12 mouse cellular contexts compared by ENCODE assay signal in genomic region chr19:42379798-42380197, GRCm38 (mm10). TPM values are rescaled to one million over a fixed set of nuclear protein-coding genes. Genes with fewer than 3 reads are reported as not detected.
DNase-seq lines count a peak whose midpoint lies in the region.
"Had no signal": no experiment of that assay in that cellular context is flagged by ENCODE, and none has a peak within 500 bp of the region (broad histone marks: within the 10 kb centered on the region; RNA-seq: fewer than 3 reads in every experiment).

No protein-coding gene starts in this region.

- DNase-seq in layer of hippocampus, adult 9-11 months, result peak; percentile 54
- DNase-seq in layer of hippocampus, postnatal 14 days (ENCODE audit: low spot score in 2 of 2), result no peak
- DNase-seq in frontal cortex, postnatal 10 days (ENCODE audit: low spot score in 2 of 2), result peak; percentile 48 to 56
- DNase-seq in left cerebral cortex, postnatal 10 days (ENCODE audit: extremely low spot score in 1 of 2, low spot score in 2 of 2), result peak; percentile 51 to 53
- peak; percentile 50 for DNase-seq in right cerebral cortex, postnatal 14 days
- DNase-seq in lung, postnatal 10 days, result no peak
- DNase-seq in embryo, embryonic 11 days, result no peak
- DNase-seq: adrenal gland, postnatal 36 days; cerebellum, adult 18-20 months; gastrocnemius, postnatal 10 days; liver, embryonic 13.5 days; lung, postnatal 36 days had no signal

- intact Hi-C loops in left cerebral cortex, postnatal 10 days (cut with DNase I), result no loop called here

RNA-seq across cellular contexts. Expression of gene Crtac1, which starts 51.8 kb away (rescaled TPM):
- total RNA-seq in layer of hippocampus, postnatal 14 days (2021), result 10 to 100 TPM; 96.5 to 99.8 TPM
- total RNA-seq in left cerebral cortex, postnatal 10 days (2021), result 10 to 100 TPM; 69.2 to 86.4 TPM

Comparison
In these comparisons a context has a peak if more than half of its experiments do, and no peak if none do; other contexts are left out.
1. DNase-seq: peak in layer of hippocampus, adult 9-11 months (single experiment), frontal cortex, postnatal 10 days (2 of 2), left cerebral cortex, postnatal 10 days (2 of 2) and right cerebral cortex, postnatal 14 days (single experiment); none in layer of hippocampus, postnatal 14 days (0 of 2), lung, postnatal 10 days (single experiment) and embryo, embryonic 11 days (single experiment).